Mouse (Mus musculus): ENCODE data around the gene Pole4. TPM values are rescaled to one million over a fixed set of nuclear protein-coding genes. Genes with fewer than 3 reads are reported as not detected.
A peak's percentile ranks its signal among the peaks of the same experiment; 100 is the strongest.

Pole4 gene
- total RNA-seq, 1 experiment: 103 TPM

DNA sequence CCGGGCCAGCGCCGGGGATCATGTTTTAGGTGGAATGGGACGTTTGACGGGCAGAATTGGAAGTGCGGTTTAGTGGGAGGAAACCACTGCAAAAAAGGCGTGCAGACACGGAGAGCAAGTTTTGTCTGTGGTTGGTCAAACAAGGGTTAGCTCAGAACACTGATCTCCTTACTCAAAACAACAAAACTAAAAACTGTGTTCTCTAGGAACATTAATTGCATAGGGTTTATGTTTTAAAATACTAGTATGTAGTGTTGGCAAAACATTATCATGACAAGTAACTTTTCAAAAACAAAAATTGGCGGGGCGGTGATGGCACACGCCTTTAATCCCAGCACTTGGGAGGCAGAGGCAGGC is 52.0 kb downstream of the Pole4 start:
- no peak for TF ChIP-seq MAFK (IDR thresholded peaks at IDR 0.05; ENCODE audit: insufficient read depth, low read depth, low read length)
- TF ChIP-seq ZC3H11A (IDR thresholded peaks at IDR 0.05; ENCODE audit: borderline replicate concordance, low read depth, low read length): no peak
- TF ChIP-seq CHD2 (IDR thresholded peaks at IDR 0.05; ENCODE audit: low read depth, low read length): no peak
- no peak for TF ChIP-seq HCFC1 (IDR thresholded peaks at IDR 0.05; ENCODE audit: borderline replicate concordance, insufficient read depth, low read length)
- no peak for TF ChIP-seq ZNF384 (IDR thresholded peaks at IDR 0.05; ENCODE audit: low read depth, low read length)
- in situ Hi-C loops (cut with MboI; ENCODE audit: low sequenced_read_pairs in 2 of 2, unreplicated experiment in 2 of 2): no loop called here

DNA sequence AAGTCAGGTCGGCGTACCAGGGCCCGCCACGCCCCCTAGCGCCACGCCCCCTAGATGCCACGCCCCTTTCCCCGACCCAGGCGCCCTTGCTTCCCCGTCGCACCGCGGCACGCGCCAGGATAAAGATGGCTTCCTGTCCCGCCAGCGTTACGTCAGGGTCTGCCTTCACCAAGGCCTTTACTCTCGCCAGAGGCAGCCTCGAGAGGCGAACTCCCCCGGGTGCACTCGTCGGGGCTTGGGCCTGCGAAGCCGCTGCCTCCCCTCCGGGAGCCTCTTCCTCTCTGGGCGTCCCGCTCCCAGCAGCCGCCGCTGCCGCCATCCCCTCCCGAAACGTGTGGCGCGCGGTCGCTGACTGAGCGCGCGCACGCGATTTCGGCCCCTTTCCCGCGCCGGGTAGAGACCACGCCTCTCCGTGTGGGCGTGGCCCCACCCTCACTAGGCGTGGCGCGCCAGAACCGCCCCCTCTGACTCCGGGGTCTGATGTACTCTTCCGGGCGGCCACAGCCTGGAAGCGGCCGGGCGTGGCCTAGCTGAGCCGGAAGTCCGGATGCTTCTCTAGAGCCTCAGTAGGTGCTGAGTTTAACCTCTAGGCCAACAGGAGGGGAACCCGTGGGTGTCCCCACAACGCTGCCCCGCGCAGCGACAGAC is 52.5 kb downstream of the Pole4 start:
- in situ Hi-C loops (cut with MboI; ENCODE audit: low sequenced_read_pairs in 2 of 2, unreplicated experiment in 2 of 2): no loop called here
- H3K27ac ChIP-seq (ENCODE audit: insufficient read depth, low read depth, low read length, poor library complexity, severe bottlenecking): peak overlapping the region; percentile 89
- H3K4me1 ChIP-seq (ENCODE audit: control insufficient read depth in 2 of 2, insufficient read depth in 2 of 2, low read length in 2 of 2, poor library complexity in 1 of 2): peaks cover 0 to 5% of the 10 kb centered on the region in 2 experiments; a peak in 1 of 4 replicates
- H3K9ac ChIP-seq (ENCODE audit: insufficient read depth, low read depth, low read length, poor library complexity, severe bottlenecking): peak overlapping the region; percentile 97
- TF ChIP-seq CHD2 (IDR thresholded peaks at IDR 0.05; ENCODE audit: low read depth, low read length) (peak; percentile 36; the same call in 1 of the 2 replicates), HCFC1 (IDR thresholded peaks at IDR 0.05; ENCODE audit: borderline replicate concordance, insufficient read depth, low read length) (peak; percentile 49; the same call in 1 of the 2 replicates), ZC3H11A (IDR thresholded peaks at IDR 0.05; ENCODE audit: borderline replicate concordance, low read depth, low read length) (0 out of 2 replicates have a peak, but pooled peaks have one; percentile 0), MAFK (IDR thresholded peaks at IDR 0.05; ENCODE audit: insufficient read depth, low read depth, low read length) (no peak), ZNF384 (IDR thresholded peaks at IDR 0.05; ENCODE audit: low read depth, low read length) (no peak)
- peak overlapping the region; percentile 76 for H3K4me3 ChIP-seq (ENCODE audit: insufficient read depth in 1 of 2, low read depth in 1 of 2, low read length in 2 of 2, poor library complexity in 1 of 2, severe bottlenecking in 1 of 2)
- peak; percentile 87 for DNase-seq (ENCODE audit: low read depth, low spot score)
- H3K9me3 ChIP-seq (ENCODE audit: control insufficient read depth, insufficient read depth, low read depth, low read length): no peaks in the 10 kb centered on the region
- peaks cover 4% of the 10 kb centered on the region for H3K36me3 ChIP-seq (ENCODE audit: control insufficient read depth, insufficient read depth, low read length, poor library complexity, severe bottlenecking)

More for the DNA sequence above, 52.0 kb downstream of the Pole4 start:
- Histone ChIP-seq H3K9me3 (ENCODE audit: control insufficient read depth, insufficient read depth, low read depth, low read length) (no peaks in the 10 kb centered on the region), H3K36me3 (ENCODE audit: control insufficient read depth, insufficient read depth, low read length, poor library complexity, severe bottlenecking) (peaks cover 4% of the 10 kb centered on the region), H3K9ac (ENCODE audit: insufficient read depth, low read depth, low read length, poor library complexity, severe bottlenecking) (peak overlapping the region; percentile 75), H3K4me1 (ENCODE audit: control insufficient read depth in 2 of 2, insufficient read depth in 2 of 2, low read length in 2 of 2, poor library complexity in 1 of 2) (peaks cover 0 to 5% of the 10 kb centered on the region in 2 experiments; a peak in 1 of 4 replicates), H3K27ac (ENCODE audit: insufficient read depth, low read depth, low read length, poor library complexity, severe bottlenecking) (peak overlapping the region; percentile 81; the same call in 1 of the 2 replicates), H3K4me3 (ENCODE audit: insufficient read depth in 1 of 2, low read depth in 1 of 2, low read length in 2 of 2, poor library complexity in 1 of 2, severe bottlenecking in 1 of 2) (peak overlapping the region; percentile 60 to 76)
- DNase-seq (ENCODE audit: low read depth, low spot score): no peak

DNA sequence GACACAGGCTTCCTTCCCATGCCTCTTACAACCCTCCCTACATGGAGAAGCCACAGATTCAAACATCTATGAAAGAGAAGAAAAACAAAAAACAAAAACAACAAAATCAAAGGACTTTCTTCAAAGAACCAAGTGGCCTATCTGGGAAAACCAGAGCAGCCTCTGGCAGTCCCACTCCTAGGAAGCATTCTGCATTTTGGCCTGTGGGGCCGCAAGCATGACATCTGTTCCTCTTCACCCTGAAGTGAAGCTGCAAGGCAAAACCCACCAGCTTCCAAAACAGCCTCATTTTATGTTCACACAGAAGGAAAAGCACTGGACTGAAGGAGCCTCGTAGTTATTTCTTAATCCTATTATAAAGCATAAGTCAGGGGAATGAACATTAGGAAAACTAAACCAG is 56.1 kb downstream of the Pole4 start:
- TF ChIP-seq ZC3H11A (IDR thresholded peaks at IDR 0.05; ENCODE audit: borderline replicate concordance, low read depth, low read length) (no peak), MAFK (IDR thresholded peaks at IDR 0.05; ENCODE audit: insufficient read depth, low read depth, low read length) (no peak), HCFC1 (IDR thresholded peaks at IDR 0.05; ENCODE audit: borderline replicate concordance, insufficient read depth, low read length) (no peak), ZNF384 (IDR thresholded peaks at IDR 0.05; ENCODE audit: low read depth, low read length) (no peak), CHD2 (IDR thresholded peaks at IDR 0.05; ENCODE audit: low read depth, low read length) (no peak)
- in situ Hi-C loops (cut with MboI; ENCODE audit: low sequenced_read_pairs in 2 of 2, unreplicated experiment in 2 of 2): no loop called here
- no peak overlapping the region for H3K4me3 ChIP-seq (ENCODE audit: insufficient read depth in 1 of 2, low read depth in 1 of 2, low read length in 2 of 2, poor library complexity in 1 of 2, severe bottlenecking in 1 of 2)
- no peak overlapping the region for H3K9ac ChIP-seq (ENCODE audit: insufficient read depth, low read depth, low read length, poor library complexity, severe bottlenecking)
- H3K4me1 ChIP-seq (ENCODE audit: control insufficient read depth in 2 of 2, insufficient read depth in 2 of 2, low read length in 2 of 2, poor library complexity in 1 of 2): peaks cover 0 to 5% of the 10 kb centered on the region in 2 experiments; a peak in 1 of 4 replicates
- H3K27ac ChIP-seq (ENCODE audit: insufficient read depth, low read depth, low read length, poor library complexity, severe bottlenecking): no peak overlapping the region
- DNase-seq (ENCODE audit: low read depth, low spot score): no peak
- no peaks in the 10 kb centered on the region for H3K9me3 ChIP-seq (ENCODE audit: control insufficient read depth, insufficient read depth, low read depth, low read length)
- peaks cover 4% of the 10 kb centered on the region for H3K36me3 ChIP-seq (ENCODE audit: control insufficient read depth, insufficient read depth, low read length, poor library complexity, severe bottlenecking)

DNA sequence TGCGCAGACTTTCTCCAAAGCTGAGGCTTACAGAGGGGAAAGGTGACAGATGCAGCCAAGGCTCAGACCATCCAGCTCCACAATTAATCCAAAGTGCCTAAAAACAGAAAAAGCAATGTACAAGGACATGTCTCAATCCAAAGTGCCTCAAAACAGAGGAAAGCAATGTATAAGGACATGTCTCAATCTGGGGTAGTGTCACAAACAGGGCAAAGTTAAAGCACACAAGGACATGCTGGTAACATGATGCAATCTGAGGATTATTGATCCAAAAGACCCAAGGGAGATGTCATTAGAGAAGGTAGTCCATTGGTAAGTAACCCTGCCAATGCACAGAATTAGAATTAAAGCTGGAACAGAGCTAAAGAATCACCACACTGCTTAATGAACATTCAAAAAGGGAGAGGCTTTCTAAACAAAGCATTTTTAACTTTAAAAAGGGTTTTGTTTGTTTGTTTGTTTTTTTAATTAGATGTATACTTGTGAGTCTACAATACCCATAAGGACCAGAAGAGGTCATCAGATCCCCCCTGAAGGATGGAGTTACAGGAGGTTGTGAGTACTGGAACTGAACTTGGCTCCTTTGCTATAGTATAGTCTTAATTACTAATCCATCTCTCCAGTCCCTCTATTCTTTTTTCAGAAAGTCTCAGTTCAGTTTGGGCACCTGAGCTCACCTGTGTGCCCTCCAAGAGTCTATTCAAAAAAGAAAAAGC is 57.1 kb downstream of the Pole4 start:
- H3K4me1 ChIP-seq (ENCODE audit: control insufficient read depth in 2 of 2, insufficient read depth in 2 of 2, low read length in 2 of 2, poor library complexity in 1 of 2): peaks cover 0 to 5% of the 10 kb centered on the region in 2 experiments; a peak in 1 of 4 replicates
- H3K9ac ChIP-seq (ENCODE audit: insufficient read depth, low read depth, low read length, poor library complexity, severe bottlenecking): no peak overlapping the region
- peaks cover 4% of the 10 kb centered on the region for H3K36me3 ChIP-seq (ENCODE audit: control insufficient read depth, insufficient read depth, low read length, poor library complexity, severe bottlenecking)
- no peak overlapping the region for H3K4me3 ChIP-seq (ENCODE audit: insufficient read depth in 1 of 2, low read depth in 1 of 2, low read length in 2 of 2, poor library complexity in 1 of 2, severe bottlenecking in 1 of 2)
- no peaks in the 10 kb centered on the region for H3K9me3 ChIP-seq (ENCODE audit: control insufficient read depth, insufficient read depth, low read depth, low read length)
- in situ Hi-C loops (cut with MboI; ENCODE audit: low sequenced_read_pairs in 2 of 2, unreplicated experiment in 2 of 2): no loop called here
- H3K27ac ChIP-seq (ENCODE audit: insufficient read depth, low read depth, low read length, poor library complexity, severe bottlenecking): no peak overlapping the region
- TF ChIP-seq HCFC1 (IDR thresholded peaks at IDR 0.05; ENCODE audit: borderline replicate concordance, insufficient read depth, low read length) (no peak), ZNF384 (IDR thresholded peaks at IDR 0.05; ENCODE audit: low read depth, low read length) (no peak), ZC3H11A (IDR thresholded peaks at IDR 0.05; ENCODE audit: borderline replicate concordance, low read depth, low read length) (no peak), MAFK (IDR thresholded peaks at IDR 0.05; ENCODE audit: insufficient read depth, low read depth, low read length) (no peak), CHD2 (IDR thresholded peaks at IDR 0.05; ENCODE audit: low read depth, low read length) (no peak)
- no peak for DNase-seq (ENCODE audit: low read depth, low spot score)
